Mouse (Mus musculus) liver, adult (tissue): ENCODE results near the gene Slc7a4.

ENCODE experiments used
- GATA4 ChIP-seq: IDR thresholded peaks from 2 replicates; pipeline ENCODE4 v1.6.1; 2014; ENCODE audit warnings: mild to moderate bottlenecking, low read length; ENCODE audit not compliant: insufficient replicate concordance

Gene Slc7a4

GRCm38 (mm10) chr16:17575870-17576824 lies 6.9 kb downstream of the Slc7a4 start:
- no peak for TF ChIP-seq GATA4

DNA sequence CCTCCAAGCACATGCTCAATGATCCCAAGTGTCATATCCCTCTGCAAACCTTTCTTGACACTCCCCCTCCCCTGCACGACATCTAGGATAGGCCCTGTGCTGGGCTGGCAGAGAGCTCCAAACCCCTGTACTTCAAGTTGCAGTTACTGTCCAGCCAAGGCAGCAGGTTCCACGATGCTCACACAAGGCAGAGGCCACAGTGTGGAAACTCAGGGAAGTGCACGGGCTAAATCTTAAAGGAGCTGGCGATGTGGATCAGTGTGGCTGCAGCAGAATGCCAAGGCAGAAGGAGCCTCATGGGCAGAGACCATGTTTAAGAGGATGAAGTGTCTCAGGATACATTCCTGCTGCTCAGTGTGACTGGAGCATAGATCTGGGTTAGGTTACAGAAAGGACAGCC lies 16.8 kb downstream of the Slc7a4 start:
- no peak for TF ChIP-seq GATA4

GRCm38 (mm10) chr16:17564771-17565170 lies 18.2 kb downstream of the Slc7a4 start:
- TF ChIP-seq GATA4 = no peak

DNA sequence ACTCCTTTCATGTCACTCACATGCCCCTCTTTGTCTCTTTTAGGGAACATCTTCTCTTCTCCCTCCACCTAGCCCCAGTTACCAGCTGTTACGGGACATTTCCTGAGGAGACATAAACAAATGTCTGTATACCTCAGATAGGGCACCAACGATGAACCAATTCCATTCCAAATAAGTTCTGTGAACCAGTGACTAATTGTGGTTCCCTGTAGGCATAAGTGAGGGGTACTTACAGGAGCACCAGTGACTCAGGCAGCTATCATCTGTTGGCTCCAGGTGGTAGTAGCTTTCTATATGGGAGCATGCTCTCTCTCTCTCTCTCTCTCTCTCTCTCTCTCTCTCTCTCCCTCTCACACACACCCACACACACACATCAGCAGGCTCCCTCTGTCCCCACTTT lies 18.8 kb downstream of the Slc7a4 start:
- TF ChIP-seq GATA4 = no peak

GRCm38 (mm10) chr16:17563580-17563979 lies 19.4 kb downstream of the Slc7a4 start:
- TF ChIP-seq GATA4 = no peak

GRCm38 (mm10) chr16:17561751-17562208 lies 21.2 kb downstream of the Slc7a4 start, which contains the start of gene P2rx6:
P2rx6 (plus strand) TSS chr16:17561885.
- TF ChIP-seq GATA4 = no peak

- TF ChIP-seq GATA4 = no peak
Observed at GRCm38 (mm10) chr16:17561128-17561750, 21.8 kb downstream of the Slc7a4 start, which contains the start of gene Lrrc74b. Lrrc74b (minus strand) TSS chr16:17561247.

DNA sequence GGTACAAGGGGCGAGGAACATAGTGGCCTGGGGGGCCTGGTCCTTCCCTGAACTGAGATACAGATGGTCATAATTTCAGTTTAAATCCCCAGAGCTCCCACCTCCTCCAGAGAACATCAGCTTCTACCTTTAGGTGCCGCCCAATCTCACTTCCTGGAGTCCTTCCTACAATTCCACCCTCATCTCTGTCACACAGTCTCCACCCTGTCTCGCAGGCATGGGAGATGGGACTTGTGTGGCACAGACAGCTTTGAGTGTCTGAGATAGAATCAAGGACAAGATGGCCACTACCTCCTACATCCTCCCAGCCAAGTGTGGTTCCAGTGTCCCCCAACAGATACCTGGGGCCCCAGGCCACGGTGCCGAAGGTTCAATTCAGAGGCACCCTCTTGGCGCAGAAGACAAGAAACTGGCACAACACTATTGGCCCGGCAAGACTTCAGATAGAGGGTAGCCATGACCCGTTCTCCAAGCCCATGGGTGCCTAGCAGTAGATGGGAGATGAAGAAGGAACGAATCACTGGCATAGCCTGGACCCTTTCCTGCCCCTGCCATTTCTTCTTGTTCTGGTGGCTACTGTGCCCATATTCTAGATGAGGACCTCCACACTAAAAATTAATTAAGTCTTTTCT lies 23.5 kb downstream of the Slc7a4 start:
- TF ChIP-seq GATA4 = no peak

DNA sequence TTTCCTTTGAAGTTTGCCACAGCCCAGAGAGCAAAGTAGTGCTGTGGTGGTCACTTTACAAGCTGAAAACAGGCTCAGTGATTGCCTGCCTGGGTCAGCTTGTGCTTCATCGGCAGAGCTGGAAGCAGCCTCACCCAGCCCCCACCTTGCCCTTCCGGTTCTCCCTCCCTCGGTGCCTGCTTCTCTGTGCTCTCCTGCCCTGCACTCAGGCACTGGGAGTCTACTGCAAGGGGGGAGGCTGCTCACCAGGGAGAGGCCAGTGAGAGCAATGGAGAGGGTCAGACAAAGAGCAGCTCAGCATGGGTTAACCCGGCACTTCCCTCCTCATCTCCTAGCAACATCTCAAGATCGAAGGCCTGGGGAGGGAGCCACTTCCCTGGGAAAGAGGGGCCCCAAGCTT lies 24.2 kb downstream of the Slc7a4 start:
- TF ChIP-seq GATA4 = no peak

- no peak for TF ChIP-seq GATA4
Observed at GRCm38 (mm10) chr16:17557947-17558480, 25.0 kb downstream of the Slc7a4 start.

GRCm38 (mm10) chr16:17556907-17557306 lies 26.1 kb downstream of the Slc7a4 start:
- no peak for TF ChIP-seq GATA4

DNA sequence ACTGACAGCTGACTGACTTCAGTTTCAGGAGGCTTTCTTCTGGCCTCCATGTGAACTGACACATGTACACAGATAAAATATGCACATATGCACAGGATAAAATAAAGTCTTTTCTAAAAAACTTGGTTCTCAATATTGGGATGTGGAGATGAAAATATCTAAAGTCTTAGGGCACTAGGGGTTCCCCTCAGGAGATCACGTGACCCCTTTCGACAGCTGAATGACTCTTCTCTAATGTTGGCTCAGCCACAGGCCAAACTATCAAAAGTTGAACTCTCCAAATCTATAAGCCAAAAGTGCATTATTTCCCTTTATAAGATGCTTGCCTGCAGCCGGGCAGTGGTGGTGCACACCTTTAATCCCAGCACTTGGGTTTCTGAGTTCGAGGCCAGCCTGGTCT lies 26.8 kb downstream of the Slc7a4 start:
- no peak for TF ChIP-seq GATA4

DNA sequence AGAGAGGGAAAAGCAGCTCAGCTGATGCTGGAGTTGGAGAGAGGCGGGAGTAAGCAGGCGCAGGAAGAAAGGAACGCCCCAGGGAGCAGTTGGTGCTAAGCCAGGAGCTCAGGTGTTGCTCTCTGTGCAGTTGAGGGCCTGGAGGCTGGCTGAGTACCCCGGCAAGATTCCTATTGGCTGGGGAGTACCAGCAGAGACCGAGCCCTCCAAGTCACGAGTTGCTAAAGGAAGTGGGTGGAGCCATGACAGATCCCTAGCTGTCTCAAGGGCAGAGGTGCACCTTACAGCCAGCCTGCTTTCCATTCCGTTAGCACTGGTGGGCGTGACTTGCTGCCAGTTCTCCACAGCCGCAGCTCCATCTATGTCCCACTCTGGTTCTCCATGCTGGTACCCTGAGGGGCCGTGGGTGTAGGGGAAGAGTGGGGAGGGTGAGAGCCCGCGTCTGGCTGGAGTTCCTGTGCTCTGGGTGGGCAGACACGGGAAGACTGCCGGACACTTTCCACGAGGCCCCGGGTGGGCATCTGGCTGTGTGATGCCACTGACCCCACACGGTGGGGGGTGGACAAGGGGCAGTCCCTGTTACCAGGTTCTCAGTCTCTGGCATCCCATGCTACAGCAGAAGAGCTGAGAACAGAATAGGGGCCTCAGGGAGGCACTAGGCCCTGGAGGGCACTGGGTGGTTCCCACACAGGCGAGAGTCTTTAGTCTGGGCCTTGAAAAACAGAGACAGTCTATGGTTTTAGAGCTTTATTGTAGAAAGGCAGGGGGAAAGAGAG lies 28.9 kb downstream of the Slc7a4 start:
- TF ChIP-seq GATA4 = no peak

GRCm38 (mm10) chr16:17552837-17553236 lies 30.2 kb downstream of the Slc7a4 start:
- no peak for TF ChIP-seq GATA4

- TF ChIP-seq GATA4 = no peak
Observed at GRCm38 (mm10) chr16:17542632-17543031, 40.4 kb downstream of the Slc7a4 start.

GRCm38 (mm10) chr16:17536584-17536983 lies 46.4 kb downstream of the Slc7a4 start:
- no peak for TF ChIP-seq GATA4
